Mouse (Mus musculus) spleen, adult 10 weeks (tissue): ENCODE measurements around the gene Def6. TPM values are rescaled to one million over a fixed set of nuclear protein-coding genes. Genes with fewer than 3 reads are reported as not detected.

Experiments
- polyA plus RNA-seq: library from polyadenylated mRNA; stranded (reverse); fragments of 350-450 nt; fragmentation: Illumina TruSeq; extraction: RNeasy Lipid Tissue Mini Kit (QIAGEN cat#74804); gene quantifications from one replicate; pipeline ENCODE4 v1.2.3, GENCODE M21; 2015; ENCODE audit warnings: low replicate concordance; ENCODE audit not compliant: insufficient read depth

Gene Def6
- 35.1 TPM for polyA plus RNA-seq

GRCm38 (mm10) chr17:28207591-28208313 is at the start of gene Def6:
Gene Def6 (plus strand): TSS chr17:28207778.

GRCm38 (mm10) chr17:28176775-28177539 is 30.6 kb upstream of the Def6 start, which contains the start of gene Zfp523:
Gene Zfp523 (plus strand): TSS chr17:28177129.

GRCm38 (mm10) chr17:28232475-28233060 is 25.0 kb downstream of the Def6 start, which contains the start of gene Ppard:
Gene Ppard (plus strand): TSS chr17:28232700.

Other genes with a start within 250 kb of the Def6 start
- gene Tcp11, start 127.1 kb upstream of the Def6 start, polyA plus RNA-seq: not detected
- gene Scube3, start 65.6 kb upstream of the Def6 start, polyA plus RNA-seq: 1.6 TPM
- 4.2 TPM for gene Zfp523, start 30.6 kb upstream of the Def6 start, polyA plus RNA-seq
- 4.3 TPM for gene Ppard, start 24.9 kb downstream of the Def6 start, polyA plus RNA-seq
- gene Fance, start 105.7 kb downstream of the Def6 start, polyA plus RNA-seq: 7.9 TPM
- gene Rpl10a, start 120.7 kb downstream of the Def6 start, polyA plus RNA-seq: 1,390 TPM
- gene Tead3, start 143.0 kb downstream of the Def6 start, polyA plus RNA-seq: 1.7 TPM
- gene Tulp1, start 157.4 kb downstream of the Def6 start, polyA plus RNA-seq: not detected